Comparison of ENCODE assay signal across 8 mouse cellular contexts in genomic region chr2:156841028-156841840, GRCm38 (mm10). TPM values are rescaled to one million over a fixed set of nuclear protein-coding genes. Genes with fewer than 3 reads are reported as not detected.
DNase-seq lines count a peak whose midpoint lies in the region; ATAC-seq and TF ChIP-seq lines count a peak whose summit lies in the region.

No protein-coding gene starts in this region.

- H3K9ac ChIP-seq in heart, embryonic 12.5 days = peak overlapping the region; percentile 97
- peak overlapping the region; percentile 84 for H3K9ac ChIP-seq in kidney, embryonic 15.5 days
- H3K9ac ChIP-seq in liver, embryonic 15.5 days = peak overlapping the region; percentile 62
- peak overlapping the region; percentile 92 for H3K9ac ChIP-seq in neural tube, embryonic 11.5 days (ENCODE audit: low read length)

- DNase-seq in frontal cortex, postnatal 14 days (ENCODE audit: low spot score in 2 of 2) = no peak
- peak; percentile 73 for DNase-seq in embryonic facial prominence, embryonic 10.5 days (ENCODE audit: low spot score)
- peak; percentile 77 for DNase-seq in neural tube, embryonic 11.5 days (ENCODE audit: low spot score)

- H3K36me3 ChIP-seq in embryonic facial prominence, embryonic 10.5 days (replicated peaks) = peaks cover 41% of the 10 kb centered on the region
- peaks cover 34% of the 10 kb centered on the region for H3K36me3 ChIP-seq in heart, embryonic 12.5 days
- peaks cover 34% of the 10 kb centered on the region for H3K36me3 ChIP-seq in kidney, embryonic 15.5 days
- peaks cover 4% of the 10 kb centered on the region; the same call in 1 of the 2 replicates for H3K36me3 ChIP-seq in liver, embryonic 15.5 days (replicated peaks)
- no peaks in the 10 kb centered on the region for H3K36me3 ChIP-seq in neural tube, embryonic 11.5 days (ENCODE audit: control insufficient read depth, insufficient read depth, low read length)
- H3K36me3 ChIP-seq in testis, adult 2 months (ENCODE audit: control insufficient read depth, insufficient read depth, low read length) = no peaks in the 10 kb centered on the region

- peaks cover 63% of the 10 kb centered on the region for H3K4me1 ChIP-seq in embryonic facial prominence, embryonic 10.5 days
- H3K4me1 ChIP-seq in heart, embryonic 12.5 days (replicated peaks) = peaks cover 51% of the 10 kb centered on the region
- H3K4me1 ChIP-seq in kidney, embryonic 15.5 days = peaks cover 63% of the 10 kb centered on the region
- H3K4me1 ChIP-seq in liver, embryonic 15.5 days (replicated peaks) = peaks cover 48% of the 10 kb centered on the region
- peaks cover 31% of the 10 kb centered on the region for H3K4me1 ChIP-seq in neural tube, embryonic 11.5 days (ENCODE audit: control insufficient read depth, insufficient read depth, low read length)
- H3K4me1 ChIP-seq in testis, adult 2 months (ENCODE audit: control insufficient read depth, insufficient read depth, low read length) = peaks cover 25% of the 10 kb centered on the region

- under 1% methylated on average over 42 of the region's 42 CpGs for WGBS in embryonic facial prominence, embryonic 10.5 days
- 0% methylated on average over 42 of the region's 42 CpGs for WGBS in heart, embryonic 12.5 days
- under 1% methylated on average over 41 of the region's 42 CpGs for WGBS in kidney, embryonic 15.5 days
- WGBS in liver, embryonic 15.5 days (ENCODE audit: insufficient replicate concordance) = under 1% methylated on average over 42 of the region's 42 CpGs
- WGBS in neural tube, embryonic 11.5 days = under 1% methylated on average over 40 of the region's 42 CpGs

- peak; percentile 78 for ATAC-seq in frontal cortex, adult (ENCODE audit: low TSS enrichment)
- peak; percentile 5; the same call in 1 of the 2 replicates for ATAC-seq in heart, embryonic 12.5 days (ENCODE audit: insufficient number of reproducible peaks, low FRiP score)
- ATAC-seq in kidney, embryonic 15.5 days (replicated peaks; ENCODE audit: low FRiP score) = peak; percentile 63
- ATAC-seq in liver, embryonic 15.5 days (ENCODE audit: insufficient read depth) = peak; percentile 2; the same call in 1 of the 2 replicates
- ATAC-seq in neural tube, embryonic 11.5 days (ENCODE audit: insufficient read depth, low FRiP score, low TSS enrichment) = peak; percentile 28; the same call in 1 of the 2 replicates

- no peak for TF ChIP-seq CTCF in testis, adult 2 months (IDR thresholded peaks at IDR 0.05; ENCODE audit: control insufficient read depth, insufficient read depth, insufficient replicate concordance, low read depth, low read length)

- peak overlapping the region; percentile 96 for H3K4me3 ChIP-seq in embryonic facial prominence, embryonic 10.5 days
- peak overlapping the region; percentile 84 for H3K4me3 ChIP-seq in heart, embryonic 12.5 days
- peak overlapping the region; percentile 78 for H3K4me3 ChIP-seq in kidney, embryonic 15.5 days (replicated peaks)
- peak overlapping the region; percentile 72 for H3K4me3 ChIP-seq in liver, embryonic 15.5 days (replicated peaks)
- peak overlapping the region; percentile 77 for H3K4me3 ChIP-seq in neural tube, embryonic 11.5 days (ENCODE audit: low read depth, low read length)
- H3K4me3 ChIP-seq in testis, adult 2 months (ENCODE audit: control insufficient read depth, low read depth, low read length) = peak overlapping the region; percentile 87

- peak overlapping the region; percentile 99 for H3K27ac ChIP-seq in embryonic facial prominence, embryonic 10.5 days (replicated peaks)
- peak overlapping the region; percentile 93 for H3K27ac ChIP-seq in heart, embryonic 12.5 days (ENCODE audit: poor library complexity, severe bottlenecking)
- H3K27ac ChIP-seq in kidney, embryonic 15.5 days = peak overlapping the region; percentile 94
- peak overlapping the region; percentile 67 for H3K27ac ChIP-seq in liver, embryonic 15.5 days (replicated peaks)
- H3K27ac ChIP-seq in neural tube, embryonic 11.5 days (ENCODE audit: low read depth, low read length) = peak overlapping the region; percentile 91
- peak overlapping the region; percentile 51 for H3K27ac ChIP-seq in testis, adult 2 months (ENCODE audit: control insufficient read depth, insufficient read depth, low read depth, low read length)

- TF ChIP-seq POLR2A in testis, adult 2 months (IDR thresholded peaks at IDR 0.05; ENCODE audit: control insufficient read depth, low read depth, low read length) = peak; percentile 32; the same call in 1 of the 2 replicates

- no peaks in the 10 kb centered on the region for H3K9me3 ChIP-seq in embryonic facial prominence, embryonic 10.5 days
- H3K9me3 ChIP-seq in heart, embryonic 12.5 days (replicated peaks) = no peaks in the 10 kb centered on the region
- no peaks in the 10 kb centered on the region for H3K9me3 ChIP-seq in kidney, embryonic 15.5 days (replicated peaks)
- H3K9me3 ChIP-seq in liver, embryonic 15.5 days (replicated peaks) = no peaks in the 10 kb centered on the region
- H3K9me3 ChIP-seq in neural tube, embryonic 11.5 days (ENCODE audit: control insufficient read depth, low read length) = no peaks in the 10 kb centered on the region

- peak overlapping the region; percentile 84 for H3K4me2 ChIP-seq in heart, embryonic 12.5 days
- H3K4me2 ChIP-seq in kidney, embryonic 15.5 days = peak overlapping the region; percentile 86
- H3K4me2 ChIP-seq in liver, embryonic 15.5 days = peak overlapping the region; percentile 96
- H3K4me2 ChIP-seq in neural tube, embryonic 11.5 days (ENCODE audit: low read depth) = peak overlapping the region; percentile 85

- no peaks in the 10 kb centered on the region for H3K27me3 ChIP-seq in embryonic facial prominence, embryonic 10.5 days (replicated peaks; ENCODE audit: low read depth, poor library complexity, severe bottlenecking)
- H3K27me3 ChIP-seq in heart, embryonic 12.5 days (replicated peaks) = no peaks in the 10 kb centered on the region
- no peaks in the 10 kb centered on the region for H3K27me3 ChIP-seq in kidney, embryonic 15.5 days
- H3K27me3 ChIP-seq in liver, embryonic 15.5 days = no peaks in the 10 kb centered on the region; the same call in 1 of the 2 replicates
- H3K27me3 ChIP-seq in neural tube, embryonic 11.5 days (ENCODE audit: control insufficient read depth, insufficient read depth, low read length) = no peaks in the 10 kb centered on the region
- no peaks in the 10 kb centered on the region for H3K27me3 ChIP-seq in testis, adult 2 months (ENCODE audit: control insufficient read depth, insufficient read depth, low read length)

RNA-seq across cellular contexts. Expression of gene Tgif2, which starts 1.4 kb away (rescaled TPM):
- 112 and 114 TPM in 2 replicates for polyA plus RNA-seq in embryonic facial prominence, embryonic 10.5 days (2016; fragmentation: Nextera tagmentation; extraction: Ambion mirVana)
- polyA plus RNA-seq in heart, embryonic 12.5 days (2016; fragmentation: Nextera tagmentation; extraction: Ambion mirVana) = 42.8 and 43.1 TPM in 2 replicates
- polyA plus RNA-seq in kidney, embryonic 15.5 days (2015; fragmentation: Nextera tagmentation; extraction: Ambion mirVana) = 62.2 and 68.5 TPM in 2 replicates
- polyA plus RNA-seq in liver, embryonic 15.5 days (2015; fragmentation: Nextera tagmentation; extraction: Ambion mirVana) = 6.3 and 6.6 TPM in 2 replicates
- 85.1 and 92.7 TPM in 2 replicates for polyA plus RNA-seq in neural tube, embryonic 11.5 days (2014; fragmentation: Nextera tagmentation; extraction: Ambion mirVana)
- 11.0 and 12.7 TPM in 2 replicates for polyA plus RNA-seq in testis, adult 2 months (2012; rRNA removed)

RNA-seq across cellular contexts. Expression of gene 4930518I15Rik, which starts 16.5 kb away (rescaled TPM):
- polyA plus RNA-seq in embryonic facial prominence, embryonic 10.5 days (2016; fragmentation: Nextera tagmentation; extraction: Ambion mirVana) = 9.9 and 10.0 TPM in 2 replicates
- polyA plus RNA-seq in heart, embryonic 12.5 days (2016; fragmentation: Nextera tagmentation; extraction: Ambion mirVana) = 3.5 and 4.5 TPM in 2 replicates
- polyA plus RNA-seq in kidney, embryonic 15.5 days (2015; fragmentation: Nextera tagmentation; extraction: Ambion mirVana) = 8.6 and 9.8 TPM in 2 replicates
- 2.0 and 2.5 TPM in 2 replicates for polyA plus RNA-seq in liver, embryonic 15.5 days (2015; fragmentation: Nextera tagmentation; extraction: Ambion mirVana)
- 4.9 and 5.6 TPM in 2 replicates for polyA plus RNA-seq in neural tube, embryonic 11.5 days (2014; fragmentation: Nextera tagmentation; extraction: Ambion mirVana)
- 1.0 and 1.1 TPM in 2 replicates for polyA plus RNA-seq in testis, adult 2 months (2012; rRNA removed)

RNA-seq across cellular contexts. Expression of gene Rab5if, which starts 21.7 kb away (rescaled TPM):
- polyA plus RNA-seq in embryonic facial prominence, embryonic 10.5 days (2016; fragmentation: Nextera tagmentation; extraction: Ambion mirVana) = 174 and 187 TPM in 2 replicates
- polyA plus RNA-seq in heart, embryonic 12.5 days (2016; fragmentation: Nextera tagmentation; extraction: Ambion mirVana) = 193 and 203 TPM in 2 replicates
- 174 and 181 TPM in 2 replicates for polyA plus RNA-seq in kidney, embryonic 15.5 days (2015; fragmentation: Nextera tagmentation; extraction: Ambion mirVana)
- polyA plus RNA-seq in liver, embryonic 15.5 days (2015; fragmentation: Nextera tagmentation; extraction: Ambion mirVana) = 124 and 140 TPM in 2 replicates
- 172 and 183 TPM in 2 replicates for polyA plus RNA-seq in neural tube, embryonic 11.5 days (2014; fragmentation: Nextera tagmentation; extraction: Ambion mirVana)
- 73.0 and 80.2 TPM in 2 replicates for polyA plus RNA-seq in testis, adult 2 months (2012; rRNA removed)

RNA-seq across cellular contexts. Expression of gene Sla2, which starts 45.8 kb away (rescaled TPM):
- polyA plus RNA-seq in embryonic facial prominence, embryonic 10.5 days (2016; fragmentation: Nextera tagmentation; extraction: Ambion mirVana) = 0.29 and 0.49 TPM in 2 replicates
- 0.55 and 0.65 TPM in 2 replicates for polyA plus RNA-seq in heart, embryonic 12.5 days (2016; fragmentation: Nextera tagmentation; extraction: Ambion mirVana)
- polyA plus RNA-seq in kidney, embryonic 15.5 days (2015; fragmentation: Nextera tagmentation; extraction: Ambion mirVana) = 0.22 and 0.30 TPM in 2 replicates
- polyA plus RNA-seq in liver, embryonic 15.5 days (2015; fragmentation: Nextera tagmentation; extraction: Ambion mirVana) = 2.1 TPM in 2 replicates
- polyA plus RNA-seq in neural tube, embryonic 11.5 days (2014; fragmentation: Nextera tagmentation; extraction: Ambion mirVana) = 0.44 and 0.74 TPM in 2 replicates
- polyA plus RNA-seq in testis, adult 2 months (2012; rRNA removed) = 0.14 and 0.16 TPM in 2 replicates

Comparison
In these comparisons a context has a peak if more than half of its experiments do, and no peak if none do; other contexts are left out.
1. ATAC-seq: peak in every context shown above with its lines; median percentile 78 in frontal cortex, adult; 63 in kidney, embryonic 15.5 days; 28 in neural tube, embryonic 11.5 days; 5 in heart, embryonic 12.5 days; 2 in liver, embryonic 15.5 days.
2. DNase-seq: peak in embryonic facial prominence, embryonic 10.5 days (single experiment) and neural tube, embryonic 11.5 days (single experiment); none in frontal cortex, postnatal 14 days (0 of 2).
3. Peak in every context shown above with its lines, with median percentiles within 50 percentile points of each other: H3K27ac ChIP-seq, H3K4me3 ChIP-seq, H3K4me2 ChIP-seq and H3K9ac ChIP-seq.